Mouse (Mus musculus): ENCODE data around the gene Zpbp. TPM values are rescaled to one million over a fixed set of nuclear protein-coding genes. Genes with fewer than 3 reads are reported as not detected.
A peak's percentile ranks its signal among the peaks of the same experiment; 100 is the strongest.

Gene Zpbp
- polyA plus RNA-seq, 1 experiment = 0.17 TPM

DNA sequence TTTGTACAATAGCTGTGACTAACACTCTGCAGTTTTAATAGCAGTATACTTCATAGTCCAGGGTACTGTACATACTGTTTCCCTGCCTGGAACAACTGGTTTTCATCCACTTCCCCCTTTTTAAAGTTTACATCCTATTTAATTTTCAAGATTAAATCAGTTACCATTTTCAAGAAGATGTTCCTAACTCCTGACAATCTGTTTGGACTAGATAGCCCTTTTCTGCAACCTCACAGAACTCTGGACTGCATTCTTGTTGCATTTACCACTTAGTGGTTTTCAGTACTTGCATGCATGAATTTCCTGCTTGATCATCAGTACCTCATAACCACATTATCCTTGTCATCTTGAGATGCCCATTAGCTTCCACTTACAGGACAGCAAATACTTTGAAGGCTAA, 6.7 kb upstream of the Zpbp start:
- DNase-seq = no peak
- H3K27me3 ChIP-seq (replicated peaks; ENCODE audit: control insufficient read depth, insufficient read depth, low read length) = no peaks in the 10 kb centered on the region
- H3K4me3 ChIP-seq (ENCODE audit: insufficient read depth, low read depth, low read length) = no peak overlapping the region
- no peaks in the 10 kb centered on the region for H3K36me3 ChIP-seq (ENCODE audit: control insufficient read depth, insufficient read depth, low read length)
- H3K4me1 ChIP-seq (ENCODE audit: control insufficient read depth, insufficient read depth, low read length) = no peaks in the 10 kb centered on the region
- no peak overlapping the region for H3K27ac ChIP-seq (ENCODE audit: insufficient read depth, low read depth, low read length)
- no peak for TF ChIP-seq CTCF (conservative IDR thresholded peaks at IDR 0.05; ENCODE audit: insufficient read depth, insufficient read length, low read depth, low read length)
- TF ChIP-seq POLR2A (IDR thresholded peaks at IDR 0.05; ENCODE audit: low read depth, low read length) = no peak

DNA sequence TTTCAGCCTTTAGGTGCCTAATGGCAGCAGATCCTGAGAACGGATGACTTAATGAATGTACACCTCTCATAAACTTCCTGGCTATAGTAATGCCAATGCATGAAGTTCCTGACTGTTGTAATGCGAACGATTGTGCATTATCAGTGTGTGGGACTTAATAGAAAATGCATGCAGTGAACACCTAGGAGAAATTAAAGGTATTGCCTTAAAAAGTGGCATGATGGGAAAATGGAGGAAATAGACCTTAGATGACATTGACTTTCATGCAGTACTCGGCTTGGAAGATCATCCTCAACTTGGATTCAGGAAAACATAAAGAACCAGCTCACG, 318 bp upstream of the Zpbp start:
- no peak for DNase-seq
- 76% methylated on average over 5 of the region's 5 CpGs for WGBS
- H3K36me3 ChIP-seq (ENCODE audit: control insufficient read depth, insufficient read depth, low read length) = no peaks in the 10 kb centered on the region
- no peaks in the 10 kb centered on the region for H3K27me3 ChIP-seq (replicated peaks; ENCODE audit: control insufficient read depth, insufficient read depth, low read length)
- H3K4me1 ChIP-seq (ENCODE audit: control insufficient read depth, insufficient read depth, low read length) = 0 out of 2 replicates have a peak, but pooled peaks cover 2% of the 10 kb centered on the region
- H3K4me3 ChIP-seq (ENCODE audit: insufficient read depth, low read depth, low read length) = peak overlapping the region; percentile 44
- H3K27ac ChIP-seq (ENCODE audit: insufficient read depth, low read depth, low read length) = no peak overlapping the region
- TF ChIP-seq CTCF (conservative IDR thresholded peaks at IDR 0.05; ENCODE audit: insufficient read depth, insufficient read length, low read depth, low read length) (no peak), POLR2A (IDR thresholded peaks at IDR 0.05; ENCODE audit: low read depth, low read length) (no peak)

- H3K27ac ChIP-seq (ENCODE audit: insufficient read depth, low read depth, low read length) = no peak overlapping the region
- H3K4me3 ChIP-seq (ENCODE audit: insufficient read depth, low read depth, low read length) = no peak overlapping the region
- DNase-seq = peak; percentile 33
- WGBS = 20% methylated on average over 2 of the region's 2 CpGs
- no peaks in the 10 kb centered on the region for H3K4me1 ChIP-seq (ENCODE audit: control insufficient read depth, insufficient read depth, low read length)
- no peaks in the 10 kb centered on the region for H3K36me3 ChIP-seq (ENCODE audit: control insufficient read depth, insufficient read depth, low read length)
- TF ChIP-seq CTCF (conservative IDR thresholded peaks at IDR 0.05; ENCODE audit: insufficient read depth, insufficient read length, low read depth, low read length) = no peak
- TF ChIP-seq POLR2A (IDR thresholded peaks at IDR 0.05; ENCODE audit: low read depth, low read length) = no peak
- H3K27me3 ChIP-seq (replicated peaks; ENCODE audit: control insufficient read depth, insufficient read depth, low read length) = no peaks in the 10 kb centered on the region
Measured at GRCm38 (mm10) chr11:11455037-11455436, 7.2 kb downstream of the Zpbp start.

GRCm38 (mm10) chr11:11417356-11417755, 44.9 kb downstream of the Zpbp start:
- DNase-seq = no peak
- Histone ChIP-seq H3K27me3 (replicated peaks; ENCODE audit: control insufficient read depth, insufficient read depth, low read length) (no peaks in the 10 kb centered on the region), H3K27ac (ENCODE audit: insufficient read depth, low read depth, low read length) (no peak overlapping the region), H3K4me1 (ENCODE audit: control insufficient read depth, insufficient read depth, low read length) (no peaks in the 10 kb centered on the region), H3K4me3 (ENCODE audit: insufficient read depth, low read depth, low read length) (no peak overlapping the region), H3K36me3 (ENCODE audit: control insufficient read depth, insufficient read depth, low read length) (no peaks in the 10 kb centered on the region)
- 75% methylated on average over 2 of the region's 2 CpGs for WGBS
- no peak for TF ChIP-seq POLR2A (IDR thresholded peaks at IDR 0.05; ENCODE audit: low read depth, low read length)
- TF ChIP-seq CTCF (conservative IDR thresholded peaks at IDR 0.05; ENCODE audit: insufficient read depth, insufficient read length, low read depth, low read length) = no peak

GRCm38 (mm10) chr11:11414188-11414587, 48.0 kb downstream of the Zpbp start:
- no peak overlapping the region for H3K27ac ChIP-seq (ENCODE audit: insufficient read depth, low read depth, low read length)
- no peak for TF ChIP-seq POLR2A (IDR thresholded peaks at IDR 0.05; ENCODE audit: low read depth, low read length)
- TF ChIP-seq CTCF (conservative IDR thresholded peaks at IDR 0.05; ENCODE audit: insufficient read depth, insufficient read length, low read depth, low read length) = no peak
- DNase-seq = no peak
- no peaks in the 10 kb centered on the region for H3K27me3 ChIP-seq (replicated peaks; ENCODE audit: control insufficient read depth, insufficient read depth, low read length)
- no peak overlapping the region for H3K4me3 ChIP-seq (ENCODE audit: insufficient read depth, low read depth, low read length)
- WGBS = 82% methylated on average over 5 of the region's 5 CpGs
- H3K4me1 ChIP-seq (ENCODE audit: control insufficient read depth, insufficient read depth, low read length) = no peaks in the 10 kb centered on the region
- no peaks in the 10 kb centered on the region for H3K36me3 ChIP-seq (ENCODE audit: control insufficient read depth, insufficient read depth, low read length)

DNA sequence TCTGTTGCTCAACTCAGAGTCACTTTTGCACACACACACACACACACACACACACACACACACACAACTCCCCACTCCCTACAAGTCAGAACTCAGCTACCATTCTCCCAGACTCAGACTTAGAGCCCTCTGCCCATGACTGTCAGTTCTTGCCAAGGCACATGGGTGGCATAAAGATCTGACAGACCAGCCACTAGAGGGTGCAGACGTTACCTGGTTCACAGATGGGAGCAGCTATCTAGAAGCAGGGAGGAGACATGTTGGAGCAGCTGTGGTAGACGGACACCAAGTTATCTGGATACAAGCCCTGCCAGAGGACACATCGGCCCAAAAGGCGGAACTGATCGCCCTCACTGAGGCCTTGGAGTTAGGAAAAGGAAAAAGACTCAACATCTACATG, 67.5 kb downstream of the Zpbp start:
- H3K27ac ChIP-seq (ENCODE audit: insufficient read depth, low read depth, low read length) = no peak overlapping the region
- DNase-seq = no peak
- no peaks in the 10 kb centered on the region for H3K4me1 ChIP-seq (ENCODE audit: control insufficient read depth, insufficient read depth, low read length)
- no peak overlapping the region for H3K4me3 ChIP-seq (ENCODE audit: insufficient read depth, low read depth, low read length)
- TF ChIP-seq POLR2A (IDR thresholded peaks at IDR 0.05; ENCODE audit: low read depth, low read length) = no peak
- TF ChIP-seq CTCF (conservative IDR thresholded peaks at IDR 0.05; ENCODE audit: insufficient read depth, insufficient read length, low read depth, low read length) = no peak
- H3K27me3 ChIP-seq (replicated peaks; ENCODE audit: control insufficient read depth, insufficient read depth, low read length) = no peaks in the 10 kb centered on the region
- 87% methylated on average over 5 of the region's 5 CpGs for WGBS
- H3K36me3 ChIP-seq (ENCODE audit: control insufficient read depth, insufficient read depth, low read length) = no peaks in the 10 kb centered on the region

- 93% methylated on average over 10 of the region's 10 CpGs for WGBS
- TF ChIP-seq CTCF (conservative IDR thresholded peaks at IDR 0.05; ENCODE audit: insufficient read depth, insufficient read length, low read depth, low read length) (no peak), POLR2A (IDR thresholded peaks at IDR 0.05; ENCODE audit: low read depth, low read length) (no peak)
- no peak for DNase-seq
- no peaks in the 10 kb centered on the region for H3K4me1 ChIP-seq (ENCODE audit: control insufficient read depth, insufficient read depth, low read length)
- no peaks in the 10 kb centered on the region for H3K36me3 ChIP-seq (ENCODE audit: control insufficient read depth, insufficient read depth, low read length)
- no peak overlapping the region for H3K27ac ChIP-seq (ENCODE audit: insufficient read depth, low read depth, low read length)
- H3K27me3 ChIP-seq (replicated peaks; ENCODE audit: control insufficient read depth, insufficient read depth, low read length) = no peaks in the 10 kb centered on the region
- H3K4me3 ChIP-seq (ENCODE audit: insufficient read depth, low read depth, low read length) = no peak overlapping the region
Measured at GRCm38 (mm10) chr11:11393164-11393563, 69.0 kb downstream of the Zpbp start.

DNA sequence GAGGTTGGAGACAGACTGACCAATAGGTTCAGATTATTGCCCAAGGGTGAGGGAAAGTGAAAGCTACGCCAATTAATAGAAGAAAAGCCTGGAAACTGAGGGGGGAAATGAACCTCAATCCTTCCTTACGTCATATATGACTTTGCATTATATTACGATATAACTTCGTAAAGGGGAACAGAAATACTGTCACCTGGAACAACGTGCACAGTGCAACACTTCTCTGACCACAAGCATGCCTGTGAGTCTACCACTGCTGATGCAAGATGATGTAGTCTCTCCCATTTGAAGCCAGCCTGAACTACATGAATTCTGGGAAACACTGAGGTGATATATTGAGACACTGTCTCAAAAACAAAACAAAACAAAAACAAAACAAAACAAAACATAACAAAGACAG, 90.9 kb downstream of the Zpbp start:
- Histone ChIP-seq H3K4me1 (ENCODE audit: control insufficient read depth, insufficient read depth, low read length) (no peaks in the 10 kb centered on the region), H3K27me3 (replicated peaks; ENCODE audit: control insufficient read depth, insufficient read depth, low read length) (no peaks in the 10 kb centered on the region), H3K36me3 (ENCODE audit: control insufficient read depth, insufficient read depth, low read length) (no peaks in the 10 kb centered on the region), H3K27ac (ENCODE audit: insufficient read depth, low read depth, low read length) (no peak overlapping the region), H3K4me3 (ENCODE audit: insufficient read depth, low read depth, low read length) (no peak overlapping the region)
- TF ChIP-seq CTCF (conservative IDR thresholded peaks at IDR 0.05; ENCODE audit: insufficient read depth, insufficient read length, low read depth, low read length) = no peak
- no peak for TF ChIP-seq POLR2A (IDR thresholded peaks at IDR 0.05; ENCODE audit: low read depth, low read length)
- no peak for DNase-seq
- 89% methylated on average over 5 of the region's 5 CpGs for WGBS
